Mouse (Mus musculus) MEL (cell line): ENCODE measurements around the gene Cct7. TPM values are rescaled to one million over a fixed set of nuclear protein-coding genes. Genes with fewer than 3 reads are reported as not detected.
A peak's percentile ranks its signal among the peaks of the same experiment; 100 is the strongest.

Experiments
- DNase-seq: peaks from one replicate; pipeline ENCODE4 v3.0.0; 2011; ENCODE audit warnings: low read depth, low spot score
- H3K27ac ChIP-seq: 2 replicates; pipeline ENCODE4 v1.5.1; 2012; ENCODE audit warnings: low read depth, mild to moderate bottlenecking, control low read depth, low read length, moderate library complexity; ENCODE audit not compliant: control insufficient read depth
- H3K27me3 ChIP-seq, 2 experiments: fragments of 150-350 bp in 1 of 2; sonication (generic) in 1 of 2; 2 replicates each; pipeline ENCODE4 v1.6.1; 2012; ENCODE audit warnings: low read length in 2 of 2, mild to moderate bottlenecking in 2 of 2, improper control_type of control experiment in 1 of 2, moderate library complexity in 1 of 2; ENCODE audit not compliant: insufficient read depth in 2 of 2, control insufficient read depth in 1 of 2
- H3K36me3 ChIP-seq, 2 experiments: 2 replicates each; pipeline ENCODE4 v1.6.1; 2012 to 2014; ENCODE audit warnings: low read length in 2 of 2, improper control_type of control experiment in 1 of 2, inconsistent platforms in 1 of 2, mild to moderate bottlenecking in 1 of 2; ENCODE audit not compliant: insufficient read depth in 2 of 2, control insufficient read depth in 1 of 2
- H3K4me1 ChIP-seq, 2 experiments: fragments of 150-350 bp in 1 of 2; sonication (generic) in 1 of 2; 2 replicates each; pipeline ENCODE4 v1.6.1; 2012; ENCODE audit warnings: low read length in 2 of 2, improper control_type of control experiment in 1 of 2, mild to moderate bottlenecking in 1 of 2; ENCODE audit not compliant: insufficient read depth in 2 of 2, control insufficient read depth in 1 of 2
- H3K4me3 ChIP-seq, 2 experiments: fragments of 150-350 bp in 1 of 2; sonication (generic) in 1 of 2; 2 replicates each; pipeline ENCODE4 v1.5.1; 2012; ENCODE audit warnings: low read depth in 2 of 2, low read length in 2 of 2, mild to moderate bottlenecking in 2 of 2, moderate library complexity in 2 of 2, control low read depth in 1 of 2, improper control_type of control experiment in 1 of 2; ENCODE audit not compliant: control insufficient read depth in 1 of 2, insufficient read depth in 1 of 2
- H3K79me2 ChIP-seq: 2 replicates; pipeline ENCODE4 v1.6.1; 2012; ENCODE audit warnings: mild to moderate bottlenecking, low read length, moderate library complexity; ENCODE audit not compliant: control insufficient read depth, poor library complexity, insufficient read depth
- H3K9ac ChIP-seq: 2 replicates; pipeline ENCODE4 v1.6.1; 2012; ENCODE audit warnings: low read depth, mild to moderate bottlenecking, control low read depth, low read length, moderate library complexity; ENCODE audit not compliant: control insufficient read depth, poor library complexity, severe bottlenecking
- H3K9me3 ChIP-seq: fragments of 150-350 bp; sonication (generic); replicated peaks from 2 replicates; pipeline ENCODE4 v1.6.1; 2012; ENCODE audit warnings: mild to moderate bottlenecking, low read length, improper control_type of control experiment, moderate library complexity; ENCODE audit not compliant: insufficient read depth
- BHLHE40 ChIP-seq: IDR thresholded peaks from 2 replicates; pipeline ENCODE4 v1.6.1; 2012; ENCODE audit warnings: low read depth, mild to moderate bottlenecking, inconsistent platforms, low read length, improper control_type of control experiment, borderline replicate concordance
- CHD1 ChIP-seq: IDR thresholded peaks from 2 replicates; pipeline ENCODE4 v1.6.1; 2012; ENCODE audit warnings: low read depth, mild to moderate bottlenecking, inconsistent platforms, low read length, improper control_type of control experiment
- CHD2 ChIP-seq: IDR thresholded peaks from 2 replicates; pipeline ENCODE4 v1.6.1; 2011; ENCODE audit warnings: low read length, improper control_type of control experiment
- E2F4 ChIP-seq: IDR thresholded peaks from 2 replicates; pipeline ENCODE4 v1.6.1; 2011; ENCODE audit warnings: low read depth, low read length, improper control_type of control experiment, borderline replicate concordance
- ELF1 ChIP-seq: IDR thresholded peaks from 2 replicates; pipeline ENCODE4 v1.6.1; 2014; ENCODE audit warnings: low read depth, mild to moderate bottlenecking, inconsistent platforms, low read length, improper control_type of control experiment, moderate library complexity
- ETS1 ChIP-seq: IDR thresholded peaks from 2 replicates; pipeline ENCODE4 v1.6.1; 2012; ENCODE audit warnings: low read depth, mild to moderate bottlenecking, inconsistent platforms, low read length, improper control_type of control experiment, moderate library complexity
- JUND ChIP-seq: IDR thresholded peaks from 2 replicates; pipeline ENCODE4 v1.6.1; 2011; ENCODE audit warnings: low read depth, mild to moderate bottlenecking, improper control_type of control experiment, low read length
- KAT2A ChIP-seq: conservative IDR thresholded peaks from 2 replicates; pipeline ENCODE4 v1.6.1; 2012; ENCODE audit warnings: low read depth, low read length, improper control_type of control experiment, inconsistent platforms
- MAFK ChIP-seq: IDR thresholded peaks from 2 replicates; pipeline ENCODE4 v1.6.1; 2011; ENCODE audit warnings: low read depth, mild to moderate bottlenecking, low read length, improper control_type of control experiment, borderline replicate concordance
- MAZ ChIP-seq: IDR thresholded peaks from 2 replicates; pipeline ENCODE4 v1.6.1; 2012; ENCODE audit warnings: low read depth, mild to moderate bottlenecking, inconsistent platforms, low read length, improper control_type of control experiment
- MXI1 ChIP-seq: IDR thresholded peaks from 2 replicates; pipeline ENCODE4 v1.6.1; 2011; ENCODE audit warnings: mild to moderate bottlenecking, low read depth, low read length, improper control_type of control experiment
- MYC ChIP-seq: IDR thresholded peaks from 2 replicates; pipeline ENCODE4 v1.6.1; 2011; ENCODE audit warnings: low read depth, mild to moderate bottlenecking, low read length, improper control_type of control experiment, moderate library complexity
- NELFE ChIP-seq: IDR thresholded peaks from 2 replicates; pipeline ENCODE4 v1.6.1; 2011; ENCODE audit warnings: low read depth, low read length, improper control_type of control experiment
- NRF1 ChIP-seq: IDR thresholded peaks from 2 replicates; pipeline ENCODE4 v1.6.1; 2014; ENCODE audit warnings: low read depth, mild to moderate bottlenecking, inconsistent platforms, low read length, improper control_type of control experiment, moderate library complexity; ENCODE audit not compliant: poor library complexity, insufficient read depth, severe bottlenecking
- POLR2A ChIP-seq, 2 experiments: IDR thresholded peaks; 2 replicates each; pipeline ENCODE4 v1.6.1; 2011 to 2012; ENCODE audit warnings: low read length in 2 of 2, mild to moderate bottlenecking in 2 of 2, control low read depth in 1 of 2, improper control_type of control experiment in 1 of 2, low read depth in 1 of 2, moderate library complexity in 1 of 2; ENCODE audit not compliant: control insufficient read depth in 1 of 2, insufficient read depth in 1 of 2, poor library complexity in 1 of 2
- POLR2AphosphoS2 ChIP-seq: IDR thresholded peaks from 2 replicates; pipeline ENCODE4 v1.6.1; 2011; ENCODE audit warnings: low read length, improper control_type of control experiment
- POLR2AphosphoS5 ChIP-seq: IDR thresholded peaks from 2 replicates; pipeline ENCODE4 v1.6.1; 2012; ENCODE audit warnings: low read depth, borderline replicate concordance, mild to moderate bottlenecking, inconsistent platforms, low read length, moderate library complexity, mixed read lengths
- RAD21 ChIP-seq: IDR thresholded peaks from 2 replicates; pipeline ENCODE4 v1.6.1; 2011; ENCODE audit warnings: mild to moderate bottlenecking, low read depth, low read length, improper control_type of control experiment
- SIN3A ChIP-seq: IDR thresholded peaks from 2 replicates; pipeline ENCODE4 v1.6.1; 2012; ENCODE audit warnings: low read length, improper control_type of control experiment, inconsistent platforms
- SMC3 ChIP-seq: IDR thresholded peaks from 2 replicates; pipeline ENCODE4 v1.6.1; 2011; ENCODE audit warnings: low read depth, low read length, improper control_type of control experiment
- TAL1 ChIP-seq: IDR thresholded peaks from 2 replicates; pipeline ENCODE4 v1.6.1; 2012; ENCODE audit warnings: mild to moderate bottlenecking, inconsistent platforms, low read length, moderate library complexity, mixed read lengths
- TBP ChIP-seq: IDR thresholded peaks from 2 replicates; pipeline ENCODE4 v1.8.0; 2011; ENCODE audit warnings: low read depth, low read length, improper control_type of control experiment
- TCF12 ChIP-seq: IDR thresholded peaks from 2 replicates; pipeline ENCODE4 v1.6.1; 2014; ENCODE audit warnings: low read depth, mild to moderate bottlenecking, inconsistent platforms, low read length, improper control_type of control experiment, moderate library complexity
- UBTF ChIP-seq: IDR thresholded peaks from 2 replicates; pipeline ENCODE4 v1.6.1; 2012; ENCODE audit warnings: low read depth, mild to moderate bottlenecking, inconsistent platforms, low read length, improper control_type of control experiment, moderate library complexity, borderline replicate concordance; ENCODE audit not compliant: insufficient read depth
- USF2 ChIP-seq, 2 experiments: IDR thresholded peaks; 2 replicates each; pipeline ENCODE4 v1.6.1; 2011 to 2012; ENCODE audit warnings: improper control_type of control experiment in 2 of 2, low read length in 2 of 2, borderline replicate concordance in 1 of 2, inconsistent platforms in 1 of 2, low read depth in 1 of 2, mild to moderate bottlenecking in 1 of 2; ENCODE audit not compliant: insufficient read depth in 1 of 2
- ZC3H11A ChIP-seq: IDR thresholded peaks from 2 replicates; pipeline ENCODE4 v1.6.1; 2012; ENCODE audit warnings: low read depth, mild to moderate bottlenecking, inconsistent platforms, low read length, improper control_type of control experiment
- ZKSCAN1 ChIP-seq: IDR thresholded peaks from 2 replicates; pipeline ENCODE4 v1.6.1; 2012; ENCODE audit warnings: low read depth, mild to moderate bottlenecking, inconsistent platforms, low read length, improper control_type of control experiment, moderate library complexity
- ZNF384 ChIP-seq: IDR thresholded peaks from 2 replicates; pipeline ENCODE4 v1.6.1; 2012; ENCODE audit warnings: low read depth, mild to moderate bottlenecking, inconsistent platforms, low read length, improper control_type of control experiment
- polyA plus RNA-seq, 2 experiments: library from polyadenylated mRNA; stranded (reverse) in 1 of 2; unstranded in 1 of 2; fragments of >175 nt in 1 of 2; fragments of >200 nt in 1 of 2; gene quantifications; 2 replicates each; pipeline versions ENCODE4 v1.2.1 to v1.2.4; 2012; ENCODE audit warnings: low replicate concordance in 2 of 2, low read depth in 1 of 2; ENCODE audit not compliant: insufficient read length in 2 of 2, insufficient read depth in 1 of 2, missing spikeins in 1 of 2
- total RNA-seq: library from RNA; depleted of rRNA; stranded (reverse); fragments of 300-350 nt; gene quantifications from 2 replicates; pipeline ENCODE4 v1.2.3, GENCODE M21; 2012

The Cct7 gene
- total and polyA plus RNA-seq, 3 experiments, result 222 to 660 (median 660) TPM

DNA sequence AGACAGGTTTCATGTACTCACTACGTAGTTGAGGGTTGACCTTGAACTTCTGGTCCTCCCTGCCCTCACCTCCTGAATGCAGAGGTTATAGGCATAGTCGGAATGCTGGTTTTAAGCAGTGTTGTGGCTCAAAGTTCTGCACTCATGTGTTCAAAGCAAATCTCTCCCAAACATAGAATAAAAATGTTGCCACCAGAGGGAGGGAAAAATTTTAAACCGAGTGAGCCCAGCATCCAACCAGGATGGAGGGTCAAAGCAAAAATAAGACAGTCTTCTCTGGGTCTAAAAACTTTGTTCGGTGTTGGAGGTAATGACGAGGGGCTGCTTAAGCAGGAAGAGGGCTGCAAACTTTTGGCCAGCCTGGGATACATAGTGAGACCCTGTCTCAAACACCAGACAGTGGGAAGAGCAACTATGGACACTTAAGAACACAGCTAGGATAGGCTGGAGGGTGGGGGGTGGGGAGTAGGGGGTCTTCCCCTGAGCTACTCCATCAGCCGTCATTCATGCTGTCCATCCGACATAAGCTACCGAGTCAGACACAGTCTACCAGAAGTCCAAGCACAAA, 20.0 kb upstream of the Cct7 start:
- TF ChIP-seq ZKSCAN1, result no peak
- no peak for TF ChIP-seq MAFK
- no peak for TF ChIP-seq SIN3A
- TF ChIP-seq CHD2, result no peak
- no peak for TF ChIP-seq MXI1
- TF ChIP-seq E2F4, result no peak
- no peak for TF ChIP-seq MYC
- no peak for TF ChIP-seq ETS1
- no peak for TF ChIP-seq MAZ
- TF ChIP-seq CHD1, result no peak
- TF ChIP-seq POLR2A (IDR thresholded peaks at IDR 0.05; ENCODE audit: control insufficient read depth in 1 of 2, insufficient read depth in 1 of 2, low read depth in 1 of 2, low read length in 2 of 2, poor library complexity in 1 of 2), result no peak
- TF ChIP-seq RAD21, result no peak
- Histone ChIP-seq H3K27ac (no peak overlapping the region), H3K4me3 (peak overlapping the region; percentile 89 to 94), H3K36me3 (peaks cover 0 to 21% of the 10 kb centered on the region in 2 experiments; a peak in 2 of 4 replicates), H3K9me3 (no peaks in the 10 kb centered on the region), H3K79me2 (peaks cover 37% of the 10 kb centered on the region), H3K4me1 (peaks cover 4 to 17% of the 10 kb centered on the region in 2 experiments), H3K9ac (peak overlapping the region; percentile 59), H3K27me3 (peaks cover 6 to 17% of the 10 kb centered on the region in 2 experiments)
- DNase-seq, result no peak

DNA sequence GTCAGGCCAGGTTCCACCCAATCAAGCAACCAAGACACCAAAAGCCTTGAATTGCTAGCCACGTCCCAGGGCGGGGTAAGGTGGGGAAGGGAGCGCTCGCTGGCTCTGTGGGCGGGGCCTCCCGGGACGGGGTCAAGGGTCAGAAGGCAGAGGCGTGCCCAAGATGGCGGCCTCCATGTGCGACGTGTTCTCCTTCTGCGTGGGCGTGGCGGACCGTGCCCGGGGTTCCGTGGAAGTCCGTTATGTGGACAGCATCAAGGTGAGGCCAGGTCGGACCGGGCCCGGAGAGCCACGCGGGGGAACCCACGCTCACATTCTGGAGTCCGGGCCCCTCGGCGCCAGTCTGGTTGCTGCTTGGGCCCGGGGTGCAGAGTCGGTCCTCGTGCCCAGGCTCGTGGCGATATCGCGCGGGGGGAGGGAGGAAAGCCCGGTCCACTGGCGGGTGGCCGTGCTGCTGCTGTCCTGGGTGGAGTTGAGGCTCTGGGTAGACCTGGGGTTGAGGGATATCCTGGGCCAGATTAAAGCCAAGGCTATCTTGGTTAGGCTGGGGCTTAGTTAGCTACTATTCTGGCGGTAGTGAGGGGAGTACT, 19.4 kb upstream of the Cct7 start, which contains the start of gene Smyd5:
Gene Smyd5, plus strand, starts transcription at position 148 of the 590 bp plus-strand sequence.
- DNase-seq, result peak; percentile 91
- peaks cover 40% of the 10 kb centered on the region for H3K79me2 ChIP-seq
- peaks cover 4 to 17% of the 10 kb centered on the region in 2 experiments for H3K4me1 ChIP-seq
- peak within 1 kb of the TSS; percentile 89 to 94 for H3K4me3 ChIP-seq
- peaks cover 0 to 21% of the 10 kb centered on the region in 2 experiments; a peak in 2 of 4 replicates for H3K36me3 ChIP-seq
- peak within 1 kb of the TSS; percentile 94 for H3K9ac ChIP-seq
- H3K27me3 ChIP-seq, result peaks cover 4 to 12% of the 10 kb centered on the region in 2 experiments
- peak within 1 kb of the TSS; percentile 42 for H3K27ac ChIP-seq
- H3K9me3 ChIP-seq, result no peaks in the 10 kb centered on the region
- no peak for TF ChIP-seq BHLHE40
- peak; percentile 20; the same call in 1 of the 2 replicates for TF ChIP-seq TCF12
- TF ChIP-seq ETS1, result no peak
- 0 out of 2 replicates have a peak, but pooled peaks have one; percentile 2 for TF ChIP-seq SMC3
- peak; percentile 88 for TF ChIP-seq MAZ
- TF ChIP-seq CHD2, result peak; percentile 35
- TF ChIP-seq POLR2AphosphoS5, result no peak
- TF ChIP-seq KAT2A, result no peak; the same call in 1 of the 2 replicates
- no peak for TF ChIP-seq USF2 (IDR thresholded peaks at IDR 0.05; ENCODE audit: borderline replicate concordance in 1 of 2, insufficient read depth in 1 of 2, low read depth in 1 of 2, low read length in 2 of 2)
- no peak for TF ChIP-seq JUND
- TF ChIP-seq ZNF384, result no peak
- TF ChIP-seq TBP, result 0 out of 2 replicates have a peak, but pooled peaks have one; percentile 40
- TF ChIP-seq MYC, result peak; percentile 97
- TF ChIP-seq POLR2A (IDR thresholded peaks at IDR 0.05; ENCODE audit: control insufficient read depth in 1 of 2, insufficient read depth in 1 of 2, low read depth in 1 of 2, low read length in 2 of 2, poor library complexity in 1 of 2), result peak; percentile 67 to 76; a peak in 2 of 4 replicates
- TF ChIP-seq NELFE, result peak; percentile 73
- no peak for TF ChIP-seq ZC3H11A
- no peak for TF ChIP-seq TAL1
- peak; percentile 7; the same call in 1 of the 2 replicates for TF ChIP-seq ELF1
- TF ChIP-seq NRF1, result no peak
- peak; percentile 99 for TF ChIP-seq SIN3A
- no peak for TF ChIP-seq UBTF
- peak; percentile 48; the same call in 1 of the 2 replicates for TF ChIP-seq POLR2AphosphoS2
- TF ChIP-seq MAFK, result no peak
